Mouse (Mus musculus): ENCODE measurements around the gene Zfp334. TPM values are rescaled to one million over a fixed set of nuclear protein-coding genes. Genes with fewer than 3 reads are reported as not detected.

The Zfp334 gene
- polyA plus RNA-seq, 1 experiment from 2014 or later, result 5.9 TPM

- H3K9me3 ChIP-seq (ENCODE audit: control insufficient read depth, low read length), result no peaks in the 10 kb centered on the region
- peaks cover 3% of the 10 kb centered on the region for H3K36me3 ChIP-seq (ENCODE audit: control insufficient read depth, insufficient read depth, low read length)
- H3K9ac ChIP-seq (ENCODE audit: low read length), result no peak overlapping the region
- ATAC-seq (ENCODE audit: low read depth), result no peak
- no peaks in the 10 kb centered on the region for H3K27me3 ChIP-seq (ENCODE audit: control insufficient read depth, insufficient read depth, low read depth, low read length)
- H3K4me2 ChIP-seq (ENCODE audit: low read depth, low read length), result no peak overlapping the region
- 56% methylated on average over 6 of the region's 6 CpGs for WGBS
- no peak overlapping the region for H3K4me3 ChIP-seq (ENCODE audit: low read length)
- peaks cover 4% of the 10 kb centered on the region for H3K4me1 ChIP-seq (replicated peaks; ENCODE audit: control insufficient read depth, insufficient read depth, low read length)
- H3K27ac ChIP-seq (ENCODE audit: low read length), result no peak overlapping the region
These were observed 1.4 kb upstream of the Zfp334 start for GRCm38 (mm10) chr2:165389299-165389952.

GRCm38 (mm10) chr2:165387370-165387769 is 689 bp downstream of the Zfp334 start:
- H3K9me3 ChIP-seq (ENCODE audit: control insufficient read depth, low read length), result no peaks in the 10 kb centered on the region
- no peak for ATAC-seq (ENCODE audit: low read depth)
- peak overlapping the region; percentile 96 for H3K9ac ChIP-seq (ENCODE audit: low read length)
- H3K4me1 ChIP-seq (replicated peaks; ENCODE audit: control insufficient read depth, insufficient read depth, low read length), result peaks cover 4% of the 10 kb centered on the region
- peak overlapping the region; percentile 83 for H3K27ac ChIP-seq (ENCODE audit: low read length)
- WGBS, result 5% methylated on average over 4 of the region's 4 CpGs
- H3K4me2 ChIP-seq (ENCODE audit: low read depth, low read length), result peak overlapping the region; percentile 79
- H3K4me3 ChIP-seq (ENCODE audit: low read length), result peak overlapping the region; percentile 84
- H3K36me3 ChIP-seq (ENCODE audit: control insufficient read depth, insufficient read depth, low read length), result peaks cover 19% of the 10 kb centered on the region
- no peaks in the 10 kb centered on the region for H3K27me3 ChIP-seq (ENCODE audit: control insufficient read depth, insufficient read depth, low read depth, low read length)

- H3K27me3 ChIP-seq (ENCODE audit: control insufficient read depth, insufficient read depth, low read depth, low read length), result no peaks in the 10 kb centered on the region
- 96% methylated on average over 25 of the region's 25 CpGs for WGBS
- peaks cover 21% of the 10 kb centered on the region for H3K9me3 ChIP-seq (ENCODE audit: control insufficient read depth, low read length)
- peaks cover 68% of the 10 kb centered on the region for H3K36me3 ChIP-seq (ENCODE audit: control insufficient read depth, insufficient read depth, low read length)
- H3K9ac ChIP-seq (ENCODE audit: low read length), result no peak overlapping the region
- no peak overlapping the region for H3K4me3 ChIP-seq (ENCODE audit: low read length)
- H3K4me2 ChIP-seq (ENCODE audit: low read depth, low read length), result no peak overlapping the region
- ATAC-seq (ENCODE audit: low read depth), result no peak
- H3K4me1 ChIP-seq (replicated peaks; ENCODE audit: control insufficient read depth, insufficient read depth, low read length), result no peaks in the 10 kb centered on the region
- H3K27ac ChIP-seq (ENCODE audit: low read length), result no peak overlapping the region
These were observed 8.0 kb downstream of the Zfp334 start for GRCm38 (mm10) chr2:165380050-165380449.

- no peak overlapping the region for H3K4me3 ChIP-seq (ENCODE audit: low read length)
- no peak overlapping the region for H3K27ac ChIP-seq (ENCODE audit: low read length)
- WGBS, result 60% methylated on average over 4 of the region's 4 CpGs
- H3K9ac ChIP-seq (ENCODE audit: low read length), result no peak overlapping the region
- H3K4me1 ChIP-seq (replicated peaks; ENCODE audit: control insufficient read depth, insufficient read depth, low read length), result no peaks in the 10 kb centered on the region
- ATAC-seq (ENCODE audit: low read depth), result no peak
- H3K36me3 ChIP-seq (ENCODE audit: control insufficient read depth, insufficient read depth, low read length), result peaks cover 44% of the 10 kb centered on the region
- peaks cover 15% of the 10 kb centered on the region for H3K9me3 ChIP-seq (ENCODE audit: control insufficient read depth, low read length)
- H3K27me3 ChIP-seq (ENCODE audit: control insufficient read depth, insufficient read depth, low read depth, low read length), result no peaks in the 10 kb centered on the region
- H3K4me2 ChIP-seq (ENCODE audit: low read depth, low read length), result no peak overlapping the region
These were observed 12.1 kb downstream of the Zfp334 start for GRCm38 (mm10) chr2:165376001-165376400.

- no peak for ATAC-seq (ENCODE audit: low read depth)
- peaks cover 10% of the 10 kb centered on the region; the same call in 1 of the 2 replicates for H3K9me3 ChIP-seq (ENCODE audit: control insufficient read depth, low read length)
- H3K4me1 ChIP-seq (replicated peaks; ENCODE audit: control insufficient read depth, insufficient read depth, low read length), result no peaks in the 10 kb centered on the region
- no peak overlapping the region for H3K27ac ChIP-seq (ENCODE audit: low read length)
- WGBS, result 84% methylated on average over 5 of the region's 5 CpGs
- no peak overlapping the region for H3K4me2 ChIP-seq (ENCODE audit: low read depth, low read length)
- H3K36me3 ChIP-seq (ENCODE audit: control insufficient read depth, insufficient read depth, low read length), result peaks cover 39% of the 10 kb centered on the region
- H3K9ac ChIP-seq (ENCODE audit: low read length), result no peak overlapping the region
- H3K4me3 ChIP-seq (ENCODE audit: low read length), result no peak overlapping the region
- no peaks in the 10 kb centered on the region for H3K27me3 ChIP-seq (ENCODE audit: control insufficient read depth, insufficient read depth, low read depth, low read length)
These were observed 12.6 kb downstream of the Zfp334 start for GRCm38 (mm10) chr2:165375478-165375877.

- H3K4me1 ChIP-seq (replicated peaks; ENCODE audit: control insufficient read depth, insufficient read depth, low read length), result peaks cover 21% of the 10 kb centered on the region
- peaks cover 8% of the 10 kb centered on the region for H3K27me3 ChIP-seq (ENCODE audit: control insufficient read depth, insufficient read depth, low read depth, low read length)
- H3K4me2 ChIP-seq (ENCODE audit: low read depth, low read length), result no peak overlapping the region
- WGBS, result 18% methylated on average over 3 of the region's 3 CpGs
- H3K27ac ChIP-seq (ENCODE audit: low read length), result no peak overlapping the region
- H3K9ac ChIP-seq (ENCODE audit: low read length), result no peak overlapping the region
- ATAC-seq (ENCODE audit: low read depth), result no peak
- H3K36me3 ChIP-seq (ENCODE audit: control insufficient read depth, insufficient read depth, low read length), result peaks cover 6% of the 10 kb centered on the region; the same call in 1 of the 2 replicates
- no peaks in the 10 kb centered on the region for H3K9me3 ChIP-seq (ENCODE audit: control insufficient read depth, low read length)
- H3K4me3 ChIP-seq (ENCODE audit: low read length), result no peak overlapping the region
These were observed 17.0 kb downstream of the Zfp334 start for GRCm38 (mm10) chr2:165371066-165371465.

- ATAC-seq (ENCODE audit: low read depth), result no peak
- Histone ChIP-seq H3K36me3 (ENCODE audit: control insufficient read depth, insufficient read depth, low read length) (peaks cover 6% of the 10 kb centered on the region; the same call in 1 of the 2 replicates), H3K27me3 (ENCODE audit: control insufficient read depth, insufficient read depth, low read depth, low read length) (peaks cover 8% of the 10 kb centered on the region), H3K4me1 (replicated peaks; ENCODE audit: control insufficient read depth, insufficient read depth, low read length) (peaks cover 21% of the 10 kb centered on the region), H3K9ac (ENCODE audit: low read length) (no peak overlapping the region), H3K4me2 (ENCODE audit: low read depth, low read length) (no peak overlapping the region), H3K4me3 (ENCODE audit: low read length) (no peak overlapping the region), H3K9me3 (ENCODE audit: control insufficient read depth, low read length) (no peaks in the 10 kb centered on the region), H3K27ac (ENCODE audit: low read length) (no peak overlapping the region)
- 59% methylated on average over 3 of the region's 3 CpGs for WGBS
These were observed 17.7 kb downstream of the Zfp334 start for GRCm38 (mm10) chr2:165370348-165370747.

GRCm38 (mm10) chr2:165368496-165368895 is 19.6 kb downstream of the Zfp334 start, which contains the start of gene Zfp663:
TSS of gene Zfp663 (minus strand) at chr2:165368729.
- H3K36me3 ChIP-seq (ENCODE audit: control insufficient read depth, insufficient read depth, low read length), result no peaks in the 10 kb centered on the region
- H3K4me2 ChIP-seq (ENCODE audit: low read depth, low read length), result peak within 1 kb of the TSS; percentile 48
- peaks cover 26% of the 10 kb centered on the region for H3K4me1 ChIP-seq (replicated peaks; ENCODE audit: control insufficient read depth, insufficient read depth, low read length)
- peak within 1 kb of the TSS; percentile 35 for H3K4me3 ChIP-seq (ENCODE audit: low read length)
- no peak for ATAC-seq (ENCODE audit: low read depth)
- peaks cover 8% of the 10 kb centered on the region for H3K27me3 ChIP-seq (ENCODE audit: control insufficient read depth, insufficient read depth, low read depth, low read length)
- no peaks in the 10 kb centered on the region for H3K9me3 ChIP-seq (ENCODE audit: control insufficient read depth, low read length)
- H3K9ac ChIP-seq (ENCODE audit: low read length), result 0 out of 2 replicates have a peak within 1 kb of the TSS, but pooled peaks have one; percentile 35
- under 1% methylated on average over 27 of the region's 27 CpGs for WGBS
- peak within 1 kb of the TSS; percentile 31; the same call in 1 of the 2 replicates for H3K27ac ChIP-seq (ENCODE audit: low read length)

- Histone ChIP-seq H3K27me3 (ENCODE audit: control insufficient read depth, insufficient read depth, low read depth, low read length) (peaks cover 8% of the 10 kb centered on the region), H3K9ac (ENCODE audit: low read length) (0 out of 2 replicates have a peak overlapping the region, but pooled peaks have one; percentile 7), H3K36me3 (ENCODE audit: control insufficient read depth, insufficient read depth, low read length) (no peaks in the 10 kb centered on the region), H3K27ac (ENCODE audit: low read length) (peak overlapping the region; percentile 31; the same call in 1 of the 2 replicates), H3K4me2 (ENCODE audit: low read depth, low read length) (peak overlapping the region; percentile 48), H3K4me3 (ENCODE audit: low read length) (peak overlapping the region; percentile 35), H3K4me1 (replicated peaks; ENCODE audit: control insufficient read depth, insufficient read depth, low read length) (peaks cover 26% of the 10 kb centered on the region), H3K9me3 (ENCODE audit: control insufficient read depth, low read length) (no peaks in the 10 kb centered on the region)
- ATAC-seq (ENCODE audit: low read depth), result peak; percentile 27; the same call in 1 of the 2 replicates
- WGBS, result 2% methylated on average over 13 of the region's 13 CpGs
These were observed 20.1 kb downstream of the Zfp334 start for GRCm38 (mm10) chr2:165367868-165368439.

All from lung, embryonic 16.5 days (tissue).